Mouse (Mus musculus) cerebellum, adult 2 months (tissue): ENCODE results near the gene Olfr420.

Experiments used
- CTCF ChIP-seq: fragments of 200-500 bp; IDR thresholded peaks from 2 replicates; pipeline ENCODE4 v1.5.1; 2011; ENCODE audit warnings: low read depth, mild to moderate bottlenecking, control low read depth, low read length, moderate library complexity, borderline replicate concordance; ENCODE audit not compliant: insufficient read depth
- POLR2A ChIP-seq: fragments of 200-500 bp; IDR thresholded peaks from 2 replicates; pipeline ENCODE4 v1.6.1; 2011; ENCODE audit warnings: low read length, control low read depth, borderline replicate concordance; ENCODE audit not compliant: insufficient read depth

DNA sequence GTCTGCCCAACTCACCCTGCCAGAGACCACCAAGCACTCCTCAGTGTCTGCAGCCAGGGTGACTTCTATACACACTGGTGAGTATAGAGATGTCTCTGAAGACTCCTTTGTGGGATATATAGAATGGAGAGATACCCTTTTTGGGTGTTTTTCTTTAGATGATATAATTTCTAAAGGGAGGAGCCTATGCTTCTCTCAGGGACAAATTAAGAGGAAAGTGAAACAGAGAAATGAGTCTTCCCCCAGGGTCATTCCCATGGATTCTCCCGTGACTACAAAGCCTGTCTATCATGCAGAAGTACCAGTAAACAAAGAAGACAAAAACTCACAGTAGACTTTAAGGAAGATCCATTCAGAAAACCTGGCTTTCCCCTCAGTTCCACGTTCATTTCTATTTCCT is 34.4 kb upstream of the Olfr420 start, which contains the start of gene Olfr231:
- TF ChIP-seq POLR2A (no peak), CTCF (no peak)
